10 mouse cellular contexts compared by ENCODE assay signal in the genomic region with DNA sequence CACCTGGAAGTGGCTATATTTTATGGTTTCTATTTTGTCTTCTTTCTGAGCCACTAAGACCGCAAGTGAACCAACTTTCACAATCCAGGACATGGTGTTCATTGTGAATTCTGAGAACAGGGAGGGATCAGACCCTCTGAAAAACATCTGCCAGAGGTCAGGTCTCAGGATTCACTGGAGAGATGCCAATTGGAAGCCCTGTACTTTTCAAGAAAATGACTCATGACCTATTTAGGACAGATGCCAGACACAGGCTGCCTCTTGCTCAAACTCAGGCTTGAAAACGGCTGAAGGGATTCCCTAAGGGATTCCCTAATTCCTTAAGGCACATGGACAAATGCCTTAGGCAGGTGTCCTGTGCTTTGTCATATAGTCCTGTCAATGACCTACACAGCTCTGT.
DNase-seq lines count a peak whose midpoint lies in the region; ATAC-seq lines count a peak whose summit lies in the region.
"Had no signal": no experiment of that assay in that cellular context is flagged by ENCODE, and none has a peak within 500 bp of the region (broad histone marks: within the 10 kb centered on the region; RNA-seq: fewer than 3 reads in every experiment).

No protein-coding gene starts in this region.

- no peak for ATAC-seq in kidney, embryonic 15.5 days (replicated peaks; ENCODE audit: low FRiP score)
- ATAC-seq: intestine, embryonic 16.5 days had no signal

- H3K27ac ChIP-seq in kidney, embryonic 15.5 days: no peak overlapping the region

- WGBS in kidney, embryonic 15.5 days: 67% methylated on average over 2 of the region's 2 CpGs

- H3K4me2 ChIP-seq in kidney, embryonic 15.5 days: no peak overlapping the region

- H3K36me3 ChIP-seq in kidney, embryonic 15.5 days: no peaks in the 10 kb centered on the region

- DNase-seq in kidney, adult 18-20 months: peak; percentile 68
- peak; percentile 75 to 95 for DNase-seq in adrenal gland, adult (ENCODE audit: inconsistent age in 2 of 2, low spot score in 1 of 2)
- peak; percentile 90 to 92 for DNase-seq in heart, adult 9 months (ENCODE audit: low spot score in 2 of 2)
- DNase-seq in lung, postnatal 36 days: peak; percentile 84
- DNase-seq in thymus, postnatal 4 days: no peak
- DNase-seq in thymus, postnatal 36 days: no peak
- no peak for DNase-seq in left cerebral cortex, postnatal 10 days (ENCODE audit: extremely low spot score in 1 of 2, low spot score in 2 of 2)
- DNase-seq: liver had no signal

- H3K9me3 ChIP-seq in kidney, embryonic 15.5 days (replicated peaks): no peaks in the 10 kb centered on the region

- no peak overlapping the region for H3K4me3 ChIP-seq in kidney, embryonic 15.5 days (replicated peaks)

- intact Hi-C loops in left cerebral cortex, postnatal 10 days (cut with DNase I): no loop called here

- H3K9ac ChIP-seq in kidney, embryonic 15.5 days: no peak overlapping the region

- H3K27me3 ChIP-seq in kidney, embryonic 15.5 days: no peaks in the 10 kb centered on the region

- H3K4me1 ChIP-seq in kidney, embryonic 15.5 days: no peaks in the 10 kb centered on the region

Comparison
In these comparisons a context has a peak if more than half of its experiments do, and no peak if none do; other contexts are left out.
1. DNase-seq: peak in kidney, adult 18-20 months (single experiment), adrenal gland, adult (2 of 2), heart, adult 9 months (2 of 2) and lung, postnatal 36 days (single experiment); none in thymus, postnatal 4 days (single experiment), thymus, postnatal 36 days (0 of 2) and left cerebral cortex, postnatal 10 days (0 of 2).